ENCODE assay signal across 8 mouse cellular contexts in the genomic region with DNA sequence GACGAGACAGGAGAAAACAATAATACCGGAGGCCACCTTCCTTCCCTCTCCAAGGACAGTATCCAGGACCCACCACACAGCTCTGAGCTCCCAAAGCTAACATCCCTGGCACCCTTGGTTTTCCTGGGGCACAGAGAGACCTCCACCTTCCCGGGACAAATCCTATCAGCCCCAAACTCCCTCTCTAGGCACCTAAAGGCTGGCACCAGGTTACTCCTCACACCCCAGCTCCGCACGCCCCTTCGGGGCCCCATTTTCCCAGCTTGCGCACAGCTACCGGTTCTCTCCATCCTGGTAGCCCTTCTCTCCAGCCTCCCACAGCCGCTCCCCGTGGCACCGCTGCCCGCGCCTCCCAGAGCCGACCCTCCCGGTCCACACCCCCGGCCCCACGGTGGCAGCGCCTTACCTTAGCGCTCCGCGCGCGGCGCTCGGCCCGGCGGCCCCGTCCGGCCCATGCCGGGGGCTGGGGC. TPM values are rescaled to one million over a fixed set of nuclear protein-coding genes. Genes with fewer than 3 reads are reported as not detected.
DNase-seq lines count a peak whose midpoint lies in the region; ATAC-seq and TF ChIP-seq lines count a peak whose summit lies in the region.

No protein-coding gene starts in this region.

- H3K4me2 ChIP-seq in forebrain, postnatal 0 days (ENCODE audit: low read depth): peak overlapping the region; percentile 96
- H3K4me2 ChIP-seq in limb, embryonic 15.5 days: peak overlapping the region; percentile 98
- peak overlapping the region; percentile 98 for H3K4me2 ChIP-seq in stomach, embryonic 15.5 days

- H3K27ac ChIP-seq in cerebellum, adult 2 months (ENCODE audit: insufficient read depth, low read length): 0 out of 2 replicates have a peak overlapping the region, but pooled peaks have one; percentile 0
- H3K27ac ChIP-seq in forebrain, postnatal 0 days (ENCODE audit: low read depth, low read length): peak overlapping the region; percentile 87
- peak overlapping the region; percentile 97 for H3K27ac ChIP-seq in limb, embryonic 15.5 days
- peak overlapping the region; percentile 96 for H3K27ac ChIP-seq in stomach, embryonic 15.5 days

- H3K9me3 ChIP-seq in forebrain, postnatal 0 days (ENCODE audit: low read length): no peaks in the 10 kb centered on the region
- no peaks in the 10 kb centered on the region for H3K9me3 ChIP-seq in limb, embryonic 15.5 days
- no peaks in the 10 kb centered on the region for H3K9me3 ChIP-seq in stomach, embryonic 15.5 days

- H3K4me3 ChIP-seq in cerebellum, adult 2 months (replicated peaks; ENCODE audit: insufficient read depth, low read depth, low read length): peak overlapping the region; percentile 69
- peak overlapping the region; percentile 94 for H3K4me3 ChIP-seq in forebrain, postnatal 0 days (ENCODE audit: low read depth, low read length)
- peak overlapping the region; percentile 89 for H3K4me3 ChIP-seq in limb, embryonic 15.5 days
- peak overlapping the region; percentile 75 for H3K4me3 ChIP-seq in stomach, embryonic 15.5 days (replicated peaks)

- no peak for TF ChIP-seq CTCF in cerebellum, adult 2 months (IDR thresholded peaks at IDR 0.05; ENCODE audit: borderline replicate concordance, insufficient read depth, low read depth, low read length)
- TF ChIP-seq CTCF in forebrain, postnatal 0 days (IDR thresholded peaks at IDR 0.05; ENCODE audit: low read depth): no peak

- under 1% methylated on average over 30 of the region's 30 CpGs for WGBS in cerebellum, adult 2 months
- WGBS in forebrain, postnatal 0 days: under 1% methylated on average over 29 of the region's 30 CpGs
- WGBS in limb, embryonic 15.5 days: under 1% methylated on average over 30 of the region's 30 CpGs
- under 1% methylated on average over 30 of the region's 30 CpGs for WGBS in stomach, embryonic 15.5 days

- ATAC-seq in forebrain, postnatal 0 days: peak; percentile 5
- ATAC-seq in limb, embryonic 15.5 days (ENCODE audit: insufficient number of reproducible peaks, low FRiP score, low TSS enrichment, low read depth): peak; percentile 7; the same call in 1 of the 2 replicates
- peak; percentile 13; the same call in 1 of the 2 replicates for ATAC-seq in stomach, embryonic 15.5 days (ENCODE audit: insufficient read depth, low FRiP score, low read depth)

- no peak for TF ChIP-seq POLR2A in cerebellum, adult 2 months (IDR thresholded peaks at IDR 0.05; ENCODE audit: borderline replicate concordance, insufficient read depth, low read length)

- peak overlapping the region; percentile 88 for H3K9ac ChIP-seq in forebrain, postnatal 0 days
- H3K9ac ChIP-seq in limb, embryonic 15.5 days: peak overlapping the region; percentile 92
- peak overlapping the region; percentile 88 for H3K9ac ChIP-seq in stomach, embryonic 15.5 days

- peaks cover 7% of the 10 kb centered on the region for H3K36me3 ChIP-seq in forebrain, postnatal 0 days (ENCODE audit: insufficient read depth)
- H3K36me3 ChIP-seq in limb, embryonic 15.5 days: peaks cover 19% of the 10 kb centered on the region
- H3K36me3 ChIP-seq in stomach, embryonic 15.5 days: peaks cover 12% of the 10 kb centered on the region

- peaks cover 25% of the 10 kb centered on the region for H3K4me1 ChIP-seq in cerebellum, adult 2 months (ENCODE audit: control insufficient read depth, insufficient read depth, low read length)
- H3K4me1 ChIP-seq in forebrain, postnatal 0 days (ENCODE audit: insufficient read depth): peaks cover 30% of the 10 kb centered on the region
- peaks cover 43% of the 10 kb centered on the region for H3K4me1 ChIP-seq in limb, embryonic 15.5 days
- peaks cover 35% of the 10 kb centered on the region for H3K4me1 ChIP-seq in stomach, embryonic 15.5 days

- DNase-seq in cerebellum, adult 2 months: peak; percentile 27 to 57
- no peak for DNase-seq in cerebellum, postnatal 4 days (ENCODE audit: low spot score in 2 of 2)
- peak; percentile 46 for DNase-seq in retina, embryonic 14.5 days (ENCODE audit: low spot score)
- no peak for DNase-seq in retina, postnatal 1 day
- DNase-seq in forebrain, postnatal 0 days: peak; percentile 51
- DNase-seq in B cell, adult 2 months: no peak

- H3K27me3 ChIP-seq in cerebellum, adult 2 months (ENCODE audit: control insufficient read depth, insufficient read depth, low read length): no peaks in the 10 kb centered on the region
- no peaks in the 10 kb centered on the region for H3K27me3 ChIP-seq in forebrain, postnatal 0 days (ENCODE audit: insufficient read depth, low read length)
- no peaks in the 10 kb centered on the region for H3K27me3 ChIP-seq in limb, embryonic 15.5 days
- no peaks in the 10 kb centered on the region for H3K27me3 ChIP-seq in stomach, embryonic 15.5 days (replicated peaks)

RNA-seq across cellular contexts. Expression of a gene that starts 0.5 kb away (rescaled TPM):
- polyA plus RNA-seq in cerebellum, adult 2 months (2012; rRNA removed): 91.9 and 97.8 TPM in 2 replicates
- 54.7 and 77.9 TPM in 2 replicates for total RNA-seq in forebrain, postnatal 0 days (2014; rRNA removed)
- 4.8 and 6.2 TPM in 2 replicates for polyA plus RNA-seq in forebrain, postnatal 0 days (2015; fragmentation: Nextera tagmentation; extraction: Ambion mirVana)
- 18.6 and 18.9 TPM in 2 replicates for polyA plus RNA-seq in limb, embryonic 15.5 days (2015; fragmentation: Nextera tagmentation; extraction: Ambion mirVana)
- 12.7 and 13.4 TPM in 2 replicates for polyA plus RNA-seq in stomach, embryonic 15.5 days (2015; fragmentation: Nextera tagmentation; extraction: Ambion mirVana)

RNA-seq across cellular contexts. Expression of a gene that starts 35.8 kb away (rescaled TPM):
- 116 and 125 TPM in 2 replicates for polyA plus RNA-seq in cerebellum, adult 2 months (2012; rRNA removed)
- 43.9 and 59.8 TPM in 2 replicates for total RNA-seq in forebrain, postnatal 0 days (2014; rRNA removed)
- 73.4 and 78.2 TPM in 2 replicates for polyA plus RNA-seq in forebrain, postnatal 0 days (2015; fragmentation: Nextera tagmentation; extraction: Ambion mirVana)
- polyA plus RNA-seq in limb, embryonic 15.5 days (2015; fragmentation: Nextera tagmentation; extraction: Ambion mirVana): 143 and 146 TPM in 2 replicates
- polyA plus RNA-seq in stomach, embryonic 15.5 days (2015; fragmentation: Nextera tagmentation; extraction: Ambion mirVana): 122 and 135 TPM in 2 replicates

RNA-seq across cellular contexts. Expression of a gene that starts 49.8 kb away (rescaled TPM):
- 1.1 and 1.3 TPM in 2 replicates for polyA plus RNA-seq in cerebellum, adult 2 months (2012; rRNA removed)
- total RNA-seq in forebrain, postnatal 0 days (2014; rRNA removed): 1.1 and 1.7 TPM in 2 replicates
- 1.6 and 1.7 TPM in 2 replicates for polyA plus RNA-seq in forebrain, postnatal 0 days (2015; fragmentation: Nextera tagmentation; extraction: Ambion mirVana)
- 2.9 and 3.0 TPM in 2 replicates for polyA plus RNA-seq in limb, embryonic 15.5 days (2015; fragmentation: Nextera tagmentation; extraction: Ambion mirVana)
- polyA plus RNA-seq in stomach, embryonic 15.5 days (2015; fragmentation: Nextera tagmentation; extraction: Ambion mirVana): 3.2 TPM in 2 replicates

Comparison
In these comparisons a context has a peak if more than half of its experiments do, and no peak if none do; other contexts are left out.
1. DNase-seq: peak in cerebellum, adult 2 months (2 of 2), retina, embryonic 14.5 days (single experiment) and forebrain, postnatal 0 days (single experiment); none in cerebellum, postnatal 4 days (0 of 2), retina, postnatal 1 day (single experiment) and B cell, adult 2 months (0 of 2).
2. H3K27ac ChIP-seq: peak in every context shown above with its lines; median percentile 97 in limb, embryonic 15.5 days; 96 in stomach, embryonic 15.5 days; 87 in forebrain, postnatal 0 days; 0 in cerebellum, adult 2 months.
3. Peak in every context shown above with its lines, with median percentiles within 50 percentile points of each other: H3K4me3 ChIP-seq, ATAC-seq, H3K4me2 ChIP-seq and H3K9ac ChIP-seq.